In the genomic region with DNA sequence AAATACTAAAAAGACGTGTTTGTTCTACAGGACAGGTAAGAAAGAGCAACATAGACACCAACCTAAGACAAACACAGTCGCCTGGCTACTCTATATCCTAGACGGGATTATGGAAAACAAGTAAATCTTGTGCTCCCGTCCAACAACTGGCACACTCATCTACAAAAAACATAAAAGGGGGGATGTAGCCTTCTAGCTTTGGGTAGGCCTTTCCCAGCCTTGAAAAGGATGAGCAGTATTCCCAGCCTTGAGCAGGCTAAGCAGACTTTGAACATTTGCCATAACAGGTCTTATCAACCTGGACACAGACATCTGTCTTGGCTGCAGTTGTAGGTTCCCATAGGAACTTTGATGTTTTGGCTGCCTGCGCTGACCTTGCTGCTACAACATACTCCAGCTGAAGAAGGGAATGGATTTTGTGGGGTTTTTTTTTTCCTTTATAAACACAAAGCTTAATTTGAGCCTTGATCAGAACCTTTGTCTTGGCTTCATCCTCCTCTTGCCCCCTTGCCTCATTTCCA, we compare ENCODE assay signal across 28 mouse cellular contexts. TPM values are rescaled to one million over a fixed set of nuclear protein-coding genes. Genes with fewer than 3 reads are reported as not detected.
DNase-seq lines count a peak whose midpoint lies in the region; ATAC-seq and TF ChIP-seq lines count a peak whose summit lies in the region.
"Had no signal": no experiment of that assay in that cellular context is flagged by ENCODE, and none has a peak within 500 bp of the region (broad histone marks: within the 10 kb centered on the region; RNA-seq: fewer than 3 reads in every experiment).

No protein-coding gene starts in this region.

- no peaks in the 10 kb centered on the region for H3K36me3 ChIP-seq in hindbrain, postnatal 0 days (ENCODE audit: insufficient read depth, low read length)
- H3K36me3 ChIP-seq: embryonic facial prominence, embryonic 10.5 days; embryonic facial prominence, embryonic 13.5 days; forebrain, embryonic 12.5 days; forebrain, embryonic 15.5 days; heart, embryonic 12.5 days; heart, embryonic 15.5 days had no signal

- H3K9ac ChIP-seq in hindbrain, postnatal 0 days (replicated peaks; ENCODE audit: low read length) = no peak overlapping the region
- H3K9ac ChIP-seq: embryonic facial prominence, embryonic 13.5 days; forebrain, embryonic 12.5 days; forebrain, embryonic 15.5 days; heart, embryonic 12.5 days; heart, embryonic 15.5 days; hindbrain, embryonic 14.5 days had no signal

- H3K9me3 ChIP-seq in hindbrain, postnatal 0 days (ENCODE audit: low read length) = no peaks in the 10 kb centered on the region
- H3K9me3 ChIP-seq: embryonic facial prominence, embryonic 10.5 days; embryonic facial prominence, embryonic 13.5 days; forebrain, embryonic 12.5 days; forebrain, embryonic 15.5 days; heart, embryonic 12.5 days; heart, embryonic 15.5 days had no signal

- peak; percentile 35 for DNase-seq in adrenal gland, postnatal 10 days
- DNase-seq in adrenal gland, postnatal 4 days (ENCODE audit: low spot score in 2 of 2) = no peak
- DNase-seq in left cerebral cortex, adult 2 months (ENCODE audit: extremely low spot score in 1 of 2, low spot score in 2 of 2) = no peak
- DNase-seq in left cerebral cortex, adult 18-20 months (ENCODE audit: low spot score in 2 of 2) = no peak
- peak; percentile 51 for DNase-seq in adrenal gland, postnatal 14 days
- DNase-seq in brain, embryonic 14.5 days (ENCODE audit: low read depth) = peak; percentile 1
- no peak for DNase-seq in hindbrain, postnatal 0 days (ENCODE audit: low spot score)
- DNase-seq: cerebellum, adult 11-12 months; cerebellum, adult 8-10 months; cerebellum, postnatal 10 days; cerebellum, postnatal 36 days; embryo, embryonic 11 days; gastrocnemius, postnatal 25 days; heart, adult 2 months; heart, postnatal 4 days; kidney, adult 2 months had no signal

- no peak for ATAC-seq in hindbrain, postnatal 0 days
- ATAC-seq: activated CD4-positive, CD25-positive, alpha-beta regulatory T cell, adult 4 months; CD4-positive, CD25-positive, alpha-beta regulatory T cell, adult 4 months; forebrain, embryonic 15.5 days; intestine, postnatal 0 days had no signal

- no peak for TF ChIP-seq POLR2A in brain, embryonic 14.5 days (IDR thresholded peaks at IDR 0.05; ENCODE audit: borderline replicate concordance, extremely low read depth, insufficient read depth, insufficient read length, poor library complexity, severe bottlenecking)

- TF ChIP-seq CTCF in left cerebral cortex, adult 2 months (IDR thresholded peaks at IDR 0.05) = no peak
- TF ChIP-seq CTCF in brain, embryonic 14.5 days (IDR thresholded peaks at IDR 0.05; ENCODE audit: borderline replicate concordance, extremely low read depth, insufficient read depth, insufficient read length) = no peak
- no peak for TF ChIP-seq CTCF in hindbrain, postnatal 0 days (IDR thresholded peaks at IDR 0.05; ENCODE audit: low read depth)

- H3K4me2 ChIP-seq in hindbrain, postnatal 0 days (ENCODE audit: low read depth, low read length) = no peak overlapping the region
- H3K4me2 ChIP-seq: embryonic facial prominence, embryonic 13.5 days; forebrain, embryonic 12.5 days; forebrain, embryonic 15.5 days; heart, embryonic 12.5 days; heart, embryonic 15.5 days; hindbrain, embryonic 14.5 days had no signal

- 92% methylated on average over 5 of the region's 5 CpGs for WGBS in hindbrain, postnatal 0 days

- peak overlapping the region; percentile 36; the same call in 1 of the 2 replicates for H3K27ac ChIP-seq in left cerebral cortex, adult 2 months
- no peak overlapping the region for H3K27ac ChIP-seq in hindbrain, postnatal 0 days
- H3K27ac ChIP-seq: embryonic facial prominence, embryonic 10.5 days; embryonic facial prominence, embryonic 13.5 days; forebrain, embryonic 12.5 days; forebrain, embryonic 15.5 days; heart, adult 2 months; heart, embryonic 15.5 days; hindbrain, embryonic 14.5 days had no signal

- no peaks in the 10 kb centered on the region for H3K4me1 ChIP-seq in hindbrain, postnatal 0 days (ENCODE audit: insufficient read depth, low read length)
- H3K4me1 ChIP-seq: embryonic facial prominence, embryonic 10.5 days; forebrain, embryonic 12.5 days; forebrain, embryonic 15.5 days had no signal

- intact Hi-C loops in left cerebral cortex, adult 2 months (cut with DNase I) = no loop called here

- no peak overlapping the region for H3K4me3 ChIP-seq in left cerebral cortex, adult 2 months
- H3K4me3 ChIP-seq in hindbrain, postnatal 0 days (ENCODE audit: low read length) = no peak overlapping the region
- H3K4me3 ChIP-seq: embryonic facial prominence, embryonic 10.5 days; embryonic facial prominence, embryonic 13.5 days; erythroblast, embryonic 14.5 days; forebrain, embryonic 12.5 days; forebrain, embryonic 15.5 days; heart, adult 2 months; heart, embryonic 12.5 days; heart, embryonic 15.5 days had no signal

- no peaks in the 10 kb centered on the region for H3K27me3 ChIP-seq in hindbrain, postnatal 0 days (ENCODE audit: insufficient read depth, low read length)
- H3K27me3 ChIP-seq: embryonic facial prominence, embryonic 13.5 days; forebrain, embryonic 12.5 days; forebrain, embryonic 15.5 days; heart, embryonic 12.5 days; heart, embryonic 15.5 days had no signal

RNA-seq across cellular contexts. Expression of a gene that starts 23.1 kb away (rescaled TPM):
- 10 to 100 TPM; 32.2 to 42.3 TPM for total RNA-seq in adrenal gland, postnatal 10 days (2021)
- total RNA-seq in adrenal gland, postnatal 4 days (2021) = 10 to 100 TPM; 39.6 to 40.3 TPM
- total RNA-seq in left cerebral cortex, adult 2 months (2021) = 1 to 10 TPM; 5.0 to 7.6 TPM
- total RNA-seq in left cerebral cortex, adult 18-20 months (2021) = 1 to 10 TPM; 6.2 to 6.7 TPM
- 39.0 and 51.5 TPM in 2 replicates for total RNA-seq in adrenal gland, postnatal 14 days (2021)
- polyA plus RNA-seq in brain, embryonic 14.5 days (2012; rRNA removed) = 3.6 and 4.6 TPM in 2 replicates
- 3.5 and 4.0 TPM in 2 replicates for total RNA-seq in hindbrain, postnatal 0 days (2014; rRNA removed)
- polyA plus RNA-seq in hindbrain, postnatal 0 days (2015; fragmentation: Nextera tagmentation; extraction: Ambion mirVana) = 9.5 and 10.0 TPM in 2 replicates

RNA-seq across cellular contexts. Expression of a gene that starts 35.8 kb away (rescaled TPM):
- under 1 TPM in 1 of 2 experiments, not detected in 1; 0.39 TPM for total RNA-seq in adrenal gland, postnatal 10 days (2021)
- total RNA-seq in adrenal gland, postnatal 4 days (2021) = under 1 TPM; 0.31 TPM
- total RNA-seq in left cerebral cortex, adult 2 months (2021) = under 1 TPM; 0.37 to 0.70 TPM
- total RNA-seq in left cerebral cortex, adult 18-20 months (2021) = 1 to 10 TPM; 1.1 to 1.2 TPM
- 0.26 and 0.33 TPM in 2 replicates for total RNA-seq in adrenal gland, postnatal 14 days (2021)
- polyA plus RNA-seq in brain, embryonic 14.5 days (2012; rRNA removed) = 0.20 and 0.36 TPM in 2 replicates
- not detected in 2 replicates for total RNA-seq in hindbrain, postnatal 0 days (2014; rRNA removed)
- 0.19 and 0.29 TPM in 2 replicates for polyA plus RNA-seq in hindbrain, postnatal 0 days (2015; fragmentation: Nextera tagmentation; extraction: Ambion mirVana)
- total RNA-seq: heart, adult 2 months had no signal
- polyA plus RNA-seq: activated CD4-positive, CD25-positive, alpha-beta regulatory T cell, adult 4 months; embryonic facial prominence, embryonic 13.5 days; erythroblast, embryonic 14.5 days; heart, adult 2 months; heart, embryonic 12.5 days; heart, embryonic 15.5 days; hindbrain, embryonic 11.5 days had no signal

Comparison
In these comparisons a context has a peak if more than half of its experiments do, and no peak if none do; other contexts are left out.
1. DNase-seq: peak in adrenal gland, postnatal 10 days (single experiment), adrenal gland, postnatal 14 days (single experiment) and brain, embryonic 14.5 days (single experiment); none in adrenal gland, postnatal 4 days (0 of 2), left cerebral cortex, adult 2 months (0 of 2), left cerebral cortex, adult 18-20 months (0 of 2) and hindbrain, postnatal 0 days (single experiment).